Mouse (Mus musculus): ENCODE results near the gene Wipf2. TPM values are rescaled to one million over a fixed set of nuclear protein-coding genes. Genes with fewer than 3 reads are reported as not detected.
"Not testable (repeated sequence)": the region's sequence is repeated elsewhere in the genome, so short reads cannot be mapped to it uniquely, and the experiment has no call there.

Gene Wipf2
- polyA plus RNA-seq, 1 experiment, result 11.3 TPM

- H3K4me1 ChIP-seq (ENCODE audit: control insufficient read depth, insufficient read depth, low read length), result peaks cover 4% of the 10 kb centered on the region
- TF ChIP-seq CTCF (IDR thresholded peaks at IDR 0.05; ENCODE audit: control insufficient read depth, insufficient read depth, low read length) (no peak), POLR2A (IDR thresholded peaks at IDR 0.05; ENCODE audit: borderline replicate concordance, control insufficient read depth, low read depth, low read length) (no peak)
- H3K4me3 ChIP-seq (replicated peaks; ENCODE audit: control insufficient read depth, low read depth, low read length), result no peak overlapping the region
- 36% methylated on average over 7 of the region's 7 CpGs for WGBS
- no peak overlapping the region for H3K27ac ChIP-seq (ENCODE audit: control insufficient read depth, insufficient read depth, low read depth, low read length, poor library complexity)
Observed at GRCm38 (mm10) chr11:98931513-98932292, 68.3 kb downstream of the Wipf2 start.

DNA sequence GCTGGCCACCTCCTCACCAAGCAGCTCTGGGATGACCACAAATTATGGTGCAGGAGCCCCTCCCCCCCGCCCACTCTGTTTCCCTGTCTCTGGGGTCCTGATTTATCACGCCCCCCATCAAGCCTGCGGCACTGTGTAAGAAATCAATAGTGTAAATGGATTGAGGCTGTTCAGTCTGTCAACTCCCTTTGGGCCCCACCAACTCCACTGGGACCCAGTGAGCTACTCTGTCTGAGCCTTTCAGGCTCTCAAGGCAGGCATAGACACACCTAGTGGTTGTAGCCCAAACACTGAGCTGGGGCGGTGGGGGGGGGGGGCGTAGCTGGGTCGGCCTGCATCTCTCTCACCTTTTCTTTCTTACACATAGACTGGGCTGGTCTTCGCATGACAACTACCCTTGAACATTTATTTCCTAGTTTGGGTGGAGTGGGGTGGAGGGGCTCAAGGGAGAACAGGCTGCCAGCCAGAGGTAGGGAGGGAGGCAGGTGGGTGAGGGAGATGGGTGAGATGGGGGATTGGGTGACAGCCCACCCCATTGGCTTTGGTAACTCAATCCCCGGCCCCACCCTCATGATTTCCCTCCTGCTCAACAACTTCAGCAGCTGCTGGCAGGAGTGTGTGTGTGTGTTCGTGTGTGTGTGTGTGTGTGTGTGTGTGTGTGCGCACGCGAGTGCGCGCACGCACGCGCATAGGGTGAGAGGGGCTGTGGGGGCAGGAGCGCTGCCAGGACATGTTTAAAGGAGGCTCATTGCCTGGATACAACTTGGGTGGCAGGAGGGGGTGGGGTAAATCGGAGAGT is 69.1 kb downstream of the Wipf2 start:
- TF ChIP-seq CTCF (IDR thresholded peaks at IDR 0.05; ENCODE audit: control insufficient read depth, insufficient read depth, low read length) (no peak), POLR2A (IDR thresholded peaks at IDR 0.05; ENCODE audit: borderline replicate concordance, control insufficient read depth, low read depth, low read length) (no peak)
- peaks cover 4% of the 10 kb centered on the region for H3K4me1 ChIP-seq (ENCODE audit: control insufficient read depth, insufficient read depth, low read length)

DNA sequence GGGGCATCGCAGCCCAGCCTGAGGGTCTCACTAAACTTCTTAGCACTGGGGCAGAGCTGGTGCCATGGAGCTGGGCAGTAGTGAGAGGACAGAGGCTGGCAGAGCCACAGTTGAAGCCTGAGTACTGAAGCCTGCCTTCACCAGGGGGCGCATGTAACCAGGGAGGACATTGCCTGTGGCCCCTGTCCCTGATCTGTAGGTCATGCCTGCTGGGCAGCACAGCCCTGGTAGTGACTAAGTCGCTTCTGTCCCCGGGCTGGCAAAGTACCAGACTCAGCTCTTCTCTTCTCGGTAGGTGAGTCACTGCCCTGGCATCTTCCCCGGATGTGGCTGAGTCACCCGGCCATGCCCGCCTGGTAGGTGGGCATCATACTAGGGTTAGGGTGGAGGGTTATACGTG is 69.7 kb downstream of the Wipf2 start:
- Histone ChIP-seq H3K27ac (ENCODE audit: control insufficient read depth, insufficient read depth, low read depth, low read length, poor library complexity) (0 out of 2 replicates have a peak overlapping the region, but pooled peaks have one; percentile 8), H3K4me1 (ENCODE audit: control insufficient read depth, insufficient read depth, low read length) (peaks cover 4% of the 10 kb centered on the region), H3K4me3 (replicated peaks; ENCODE audit: control insufficient read depth, low read depth, low read length) (no peak overlapping the region)
- 13% methylated on average over 9 of the region's 9 CpGs for WGBS
- TF ChIP-seq POLR2A (IDR thresholded peaks at IDR 0.05; ENCODE audit: borderline replicate concordance, control insufficient read depth, low read depth, low read length) (0 out of 2 replicates have a peak, but pooled peaks have one; percentile 10), CTCF (IDR thresholded peaks at IDR 0.05; ENCODE audit: control insufficient read depth, insufficient read depth, low read length) (peak; percentile 90)

More for the DNA sequence above, 69.1 kb downstream of the Wipf2 start:
- no peak overlapping the region for H3K27ac ChIP-seq (ENCODE audit: control insufficient read depth, insufficient read depth, low read depth, low read length, poor library complexity)
- 38% methylated on average over 19 of the region's 19 CpGs for WGBS
- no peak overlapping the region for H3K4me3 ChIP-seq (replicated peaks; ENCODE audit: control insufficient read depth, low read depth, low read length)

GRCm38 (mm10) chr11:98933847-98934246 is 70.4 kb downstream of the Wipf2 start:
- 91% methylated on average over 2 of the region's 2 CpGs for WGBS
- not testable (repeated sequence) for H3K4me3 ChIP-seq (replicated peaks; ENCODE audit: control insufficient read depth, low read depth, low read length); H3K4me1 ChIP-seq (ENCODE audit: control insufficient read depth, insufficient read depth, low read length); H3K27ac ChIP-seq (ENCODE audit: control insufficient read depth, insufficient read depth, low read depth, low read length, poor library complexity)

- 63% methylated on average over 3 of the region's 3 CpGs for WGBS
- H3K27ac ChIP-seq (ENCODE audit: control insufficient read depth, insufficient read depth, low read depth, low read length, poor library complexity), result no peak overlapping the region
- no peak for TF ChIP-seq CTCF (IDR thresholded peaks at IDR 0.05; ENCODE audit: control insufficient read depth, insufficient read depth, low read length)
- TF ChIP-seq POLR2A (IDR thresholded peaks at IDR 0.05; ENCODE audit: borderline replicate concordance, control insufficient read depth, low read depth, low read length), result no peak
- no peak overlapping the region for H3K4me3 ChIP-seq (replicated peaks; ENCODE audit: control insufficient read depth, low read depth, low read length)
- H3K4me1 ChIP-seq (ENCODE audit: control insufficient read depth, insufficient read depth, low read length), result peaks cover 6% of the 10 kb centered on the region
Observed at GRCm38 (mm10) chr11:98934367-98934766, 70.9 kb downstream of the Wipf2 start.

- TF ChIP-seq POLR2A (IDR thresholded peaks at IDR 0.05; ENCODE audit: borderline replicate concordance, control insufficient read depth, low read depth, low read length), result no peak
- no peak for TF ChIP-seq CTCF (IDR thresholded peaks at IDR 0.05; ENCODE audit: control insufficient read depth, insufficient read depth, low read length)
- 86% methylated on average over 3 of the region's 3 CpGs for WGBS
- H3K27ac ChIP-seq (ENCODE audit: control insufficient read depth, insufficient read depth, low read depth, low read length, poor library complexity), result no peak overlapping the region
- H3K4me1 ChIP-seq (ENCODE audit: control insufficient read depth, insufficient read depth, low read length), result peaks cover 10% of the 10 kb centered on the region
- H3K4me3 ChIP-seq (replicated peaks; ENCODE audit: control insufficient read depth, low read depth, low read length), result no peak overlapping the region
Observed at GRCm38 (mm10) chr11:98935123-98935522, 71.7 kb downstream of the Wipf2 start.

DNA sequence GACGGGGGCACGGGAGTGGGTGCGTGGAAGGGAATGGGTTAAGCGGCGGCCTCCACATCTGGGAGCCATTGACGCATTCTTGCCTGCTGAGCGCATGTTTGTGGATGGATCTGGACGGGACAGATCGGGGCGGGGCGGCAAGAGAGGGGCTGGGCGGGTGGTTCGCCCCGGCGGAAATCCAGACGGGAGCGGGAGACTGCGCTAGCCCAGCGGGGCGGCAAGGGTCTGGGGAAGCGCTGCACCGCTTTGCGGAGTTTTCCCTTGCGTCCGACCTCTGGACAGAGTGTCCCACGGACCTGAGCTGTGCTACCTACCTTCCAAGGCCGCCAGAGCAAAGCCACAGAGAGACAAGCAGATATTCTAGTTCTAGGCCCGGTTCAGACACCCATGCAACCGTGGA is 72.7 kb downstream of the Wipf2 start:
- H3K4me3 ChIP-seq (replicated peaks; ENCODE audit: control insufficient read depth, low read depth, low read length), result no peak overlapping the region
- peak overlapping the region; percentile 22; the same call in 1 of the 2 replicates for H3K27ac ChIP-seq (ENCODE audit: control insufficient read depth, insufficient read depth, low read depth, low read length, poor library complexity)
- whole genome bisulfite sequencing, result 49% methylated on average over 29 of the region's 29 CpGs
- TF ChIP-seq CTCF (IDR thresholded peaks at IDR 0.05; ENCODE audit: control insufficient read depth, insufficient read depth, low read length), result no peak
- TF ChIP-seq POLR2A (IDR thresholded peaks at IDR 0.05; ENCODE audit: borderline replicate concordance, control insufficient read depth, low read depth, low read length), result 0 out of 2 replicates have a peak, but pooled peaks have one; percentile 13
- peaks cover 10% of the 10 kb centered on the region for H3K4me1 ChIP-seq (ENCODE audit: control insufficient read depth, insufficient read depth, low read length)

DNA sequence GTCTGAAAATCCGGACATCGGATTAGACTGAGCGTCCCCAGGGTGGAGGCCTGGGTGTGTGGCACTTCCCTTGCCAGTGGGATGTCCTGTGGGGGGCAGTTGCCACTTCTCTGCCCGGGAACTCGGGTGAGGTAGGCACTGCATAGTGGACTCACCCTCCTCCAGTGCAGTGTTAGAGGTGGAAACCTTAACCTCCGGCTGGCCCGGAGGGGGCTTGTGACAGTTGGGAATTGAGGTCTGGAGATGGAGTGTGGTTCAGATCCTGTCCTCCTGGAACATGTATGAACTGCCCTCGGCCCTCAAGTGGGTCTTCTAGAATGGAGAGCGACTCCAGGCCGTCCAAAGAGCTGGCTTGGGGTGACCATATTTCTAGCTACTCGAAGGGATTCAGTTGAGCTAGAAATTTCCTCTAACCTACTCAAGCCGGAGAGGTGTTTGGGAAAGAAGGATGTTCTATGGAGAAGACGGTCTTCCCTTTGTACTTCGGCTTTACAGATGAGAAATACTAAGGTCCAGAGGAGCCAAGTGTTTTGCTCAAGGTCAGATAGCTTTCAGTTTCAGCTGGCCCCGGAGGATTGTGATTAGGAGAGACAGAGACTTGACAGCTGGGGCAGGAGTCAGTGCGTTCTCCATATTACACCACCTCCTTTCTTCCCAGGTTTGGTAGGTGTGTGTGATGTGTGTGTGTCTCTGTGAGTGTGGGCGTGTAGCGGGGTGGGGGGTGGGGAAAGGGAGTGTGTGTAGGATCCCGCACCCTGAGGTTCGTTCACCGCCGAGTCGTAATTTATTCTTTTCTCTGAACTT is 73.4 kb downstream of the Wipf2 start:
- TF ChIP-seq CTCF (IDR thresholded peaks at IDR 0.05; ENCODE audit: control insufficient read depth, insufficient read depth, low read length) (no peak), POLR2A (IDR thresholded peaks at IDR 0.05; ENCODE audit: borderline replicate concordance, control insufficient read depth, low read depth, low read length) (no peak)
- Histone ChIP-seq H3K27ac (ENCODE audit: control insufficient read depth, insufficient read depth, low read depth, low read length, poor library complexity) (peak overlapping the region; percentile 66), H3K4me1 (ENCODE audit: control insufficient read depth, insufficient read depth, low read length) (peaks cover 10% of the 10 kb centered on the region), H3K4me3 (replicated peaks; ENCODE audit: control insufficient read depth, low read depth, low read length) (peak overlapping the region; percentile 67)
- WGBS, result 12% methylated on average over 23 of the region's 23 CpGs
